Mouse (Mus musculus): ENCODE results near the gene Upf1. TPM values are rescaled to one million over a fixed set of nuclear protein-coding genes. Genes with fewer than 3 reads are reported as not detected.

Upf1 gene
- total RNA-seq, 2 experiments from 2014 or later: 74.5 to 75.6 TPM

DNA sequence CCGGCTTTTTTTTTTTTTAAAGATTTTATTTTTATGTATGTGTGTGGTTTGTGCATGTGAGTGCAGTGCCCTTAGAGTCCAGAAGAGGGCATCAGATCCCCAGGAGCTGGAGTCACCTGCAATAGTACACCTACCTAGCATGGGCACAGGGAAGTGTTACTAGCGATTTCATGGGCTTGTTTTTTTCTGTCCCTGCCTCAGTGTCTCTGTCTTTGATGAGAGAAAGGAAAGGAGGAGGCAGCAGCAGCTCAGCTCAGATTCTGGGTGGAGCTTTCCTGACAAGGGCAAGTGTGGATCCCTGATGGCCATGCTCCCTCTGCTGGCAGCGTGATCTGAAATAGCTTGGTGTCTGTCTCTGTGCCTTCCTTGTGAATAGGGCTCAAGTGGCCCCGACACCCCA is 7.7 kb upstream of the Upf1 start:
- no peak for DNase-seq (ENCODE audit: low spot score in 2 of 2)

GRCm38 (mm10) chr8:70359411-70359810 is 6.3 kb upstream of the Upf1 start:
- no peak for DNase-seq (ENCODE audit: low spot score in 2 of 2)

DNA sequence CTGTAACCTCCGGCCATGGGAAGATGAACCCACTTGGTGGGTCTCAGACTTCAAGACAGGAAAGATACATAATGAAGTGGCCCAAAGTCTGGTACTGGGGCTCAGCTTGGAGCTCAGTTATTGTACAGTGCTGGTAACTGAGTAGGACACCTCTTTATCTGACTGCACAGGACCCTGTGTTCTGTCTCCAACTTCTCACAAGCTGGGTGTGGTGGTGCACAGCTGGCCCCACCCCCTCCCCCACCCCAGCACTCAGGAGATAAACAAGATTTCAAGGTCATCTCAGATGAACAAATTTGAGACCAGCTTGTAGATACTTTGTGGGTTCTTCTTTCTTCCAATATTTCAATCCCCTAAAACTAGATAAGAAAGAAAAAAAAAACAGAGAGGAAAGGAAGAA is 3.0 kb upstream of the Upf1 start:
- no peak for DNase-seq (ENCODE audit: low spot score in 2 of 2)

GRCm38 (mm10) chr8:70354004-70354403 is 926 bp upstream of the Upf1 start:
- DNase-seq (ENCODE audit: low spot score in 2 of 2): no peak

DNA sequence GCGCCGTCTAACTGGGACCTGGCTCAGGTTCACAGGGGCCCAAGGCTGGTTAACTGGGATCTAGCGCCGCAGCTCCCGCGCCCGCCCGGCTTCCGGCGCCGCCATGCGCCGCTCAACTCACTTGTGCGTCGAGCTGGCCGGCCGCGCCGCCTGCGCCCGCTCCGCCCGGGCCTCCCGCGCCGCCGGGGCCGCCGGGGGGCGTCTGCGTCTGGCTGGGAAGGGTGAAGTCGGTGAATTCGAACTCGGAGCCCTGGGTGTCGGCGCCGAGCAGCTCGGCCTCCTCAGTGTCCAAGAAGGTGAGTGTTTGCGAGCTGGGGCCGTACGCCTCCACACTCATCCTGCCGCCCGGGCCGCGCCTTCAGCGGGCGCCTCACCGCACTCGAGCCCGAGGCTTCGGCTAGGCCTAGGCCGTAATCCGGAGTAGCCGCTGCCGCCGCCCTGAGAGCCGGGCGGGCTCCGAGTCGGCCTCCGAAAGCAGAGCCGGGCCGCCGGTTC is 374 bp downstream of the Upf1 start:
- no peak for DNase-seq (ENCODE audit: low spot score in 2 of 2)

DNA sequence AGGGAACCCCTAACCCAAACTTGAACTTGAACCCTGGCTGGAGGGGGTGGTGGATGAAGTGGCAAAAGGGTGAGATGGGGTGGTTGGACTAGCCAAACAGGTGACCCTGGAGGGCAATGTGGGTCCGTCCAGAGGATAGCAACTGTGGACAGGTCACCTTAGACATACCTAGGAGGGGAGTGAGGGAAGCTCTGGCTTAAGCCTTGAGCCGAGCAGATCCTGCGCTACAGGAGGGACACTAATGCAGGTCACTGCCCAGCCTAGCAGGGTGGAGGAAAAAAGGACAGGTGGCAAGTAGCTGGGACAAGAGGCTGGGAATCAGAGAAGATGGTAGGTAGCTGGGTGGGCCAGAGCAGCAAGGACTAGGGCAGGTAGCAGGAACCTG is 1.1 kb downstream of the Upf1 start:
- DNase-seq (ENCODE audit: low spot score in 2 of 2): no peak

DNA sequence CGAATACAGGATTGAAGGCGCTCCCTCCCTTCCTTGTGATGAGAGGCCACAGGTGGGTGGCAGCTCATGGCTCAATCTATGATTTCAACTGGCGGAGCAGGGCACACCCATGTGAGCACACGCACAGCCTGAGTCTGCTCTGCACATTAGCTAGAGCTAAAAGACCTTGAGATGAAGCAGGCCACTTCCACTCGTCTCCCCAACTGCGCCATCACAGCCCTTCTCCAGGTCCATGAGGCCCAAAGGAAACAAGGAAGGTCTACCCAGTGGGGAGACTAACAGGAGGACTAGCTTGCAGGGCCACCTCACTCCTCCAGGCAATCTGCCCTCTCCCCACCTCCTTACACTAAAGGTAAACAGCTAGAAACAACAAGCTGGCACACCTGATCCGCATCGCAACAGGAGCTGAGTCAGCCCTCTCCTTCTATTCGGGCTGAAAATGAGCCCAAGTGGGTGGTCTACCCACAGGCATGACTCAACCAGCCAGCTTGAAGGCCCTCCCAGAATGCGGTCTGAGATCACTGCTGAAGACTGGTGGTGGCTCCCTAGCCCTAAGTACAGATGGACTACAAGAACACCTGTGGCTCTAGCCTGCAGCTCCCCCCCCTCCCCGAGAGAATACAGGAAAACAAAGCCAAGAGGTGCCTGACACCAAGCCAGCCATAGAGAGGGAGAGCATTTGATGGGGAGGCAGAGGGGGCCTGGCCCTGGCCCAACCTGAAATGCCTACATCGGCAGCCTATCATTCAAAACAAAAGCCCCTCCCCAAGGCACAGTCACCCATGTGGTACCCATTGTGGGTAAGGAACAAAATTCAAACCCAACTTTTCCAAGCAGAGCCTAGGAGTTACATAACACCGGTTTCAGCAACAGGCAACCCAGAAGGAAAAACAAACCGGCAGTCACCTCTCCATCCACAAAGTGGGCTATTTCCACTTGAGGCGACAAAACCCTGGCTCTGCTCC is 1.8 kb downstream of the Upf1 start:
- DNase-seq (ENCODE audit: low spot score in 2 of 2): no peak

GRCm38 (mm10) chr8:70347860-70348420 is 5.1 kb downstream of the Upf1 start:
- no peak for DNase-seq (ENCODE audit: low spot score in 2 of 2)

- DNase-seq (ENCODE audit: low spot score in 2 of 2): no peak
Measured at GRCm38 (mm10) chr8:70347443-70347842, 5.6 kb downstream of the Upf1 start.

DNA sequence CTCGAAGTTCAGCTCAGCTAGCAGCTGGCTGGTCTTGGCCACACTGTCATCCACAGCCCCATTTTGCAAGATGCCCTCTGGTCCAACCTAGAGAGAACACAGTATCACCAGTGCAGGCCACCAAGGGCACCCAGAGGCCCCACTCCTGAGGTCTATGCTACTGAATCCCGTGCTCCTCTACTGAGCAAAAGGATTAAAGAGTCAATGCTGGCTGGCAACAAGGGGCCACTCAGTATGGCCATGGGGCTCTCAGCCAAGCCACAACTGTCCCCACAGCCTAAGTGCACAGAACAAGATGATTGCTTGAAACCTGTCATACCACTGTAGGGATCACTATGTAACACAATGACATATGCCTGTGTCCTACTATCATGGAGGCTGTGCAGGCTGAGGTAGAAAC is 8.8 kb downstream of the Upf1 start:
- no peak for DNase-seq (ENCODE audit: low spot score in 2 of 2)

- DNase-seq (ENCODE audit: low spot score in 2 of 2): peak in 1 of 2 experiments; percentile 75
Measured at GRCm38 (mm10) chr8:70343696-70344095, 9.4 kb downstream of the Upf1 start.

DNA sequence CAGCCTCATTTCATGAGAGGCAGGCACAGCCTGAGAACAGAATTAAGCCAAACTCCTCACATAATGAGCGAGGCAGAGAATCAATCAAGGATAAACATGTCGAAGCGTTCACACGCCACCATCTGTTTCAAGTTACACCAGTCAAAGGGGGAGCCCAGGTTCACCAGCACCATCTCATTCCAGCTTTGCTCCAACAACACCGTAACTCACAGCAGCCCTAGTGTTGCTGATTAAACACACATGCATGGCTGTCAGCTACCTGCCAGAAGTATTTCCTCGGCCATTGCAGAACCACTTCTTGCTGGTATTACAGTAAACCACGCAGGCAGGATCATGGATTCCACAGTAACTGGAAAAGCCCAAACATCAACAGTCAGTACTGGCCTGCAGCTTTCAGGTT is 10.0 kb downstream of the Upf1 start:
- DNase-seq (ENCODE audit: low spot score in 2 of 2): no peak

GRCm38 (mm10) chr8:70342007-70342406 is 11.1 kb downstream of the Upf1 start:
- no peak for DNase-seq (ENCODE audit: low spot score in 2 of 2)

GRCm38 (mm10) chr8:70340659-70341058 is 12.4 kb downstream of the Upf1 start:
- peak in 1 of 2 experiments; percentile 53 for DNase-seq (ENCODE audit: low spot score in 2 of 2)

DNA sequence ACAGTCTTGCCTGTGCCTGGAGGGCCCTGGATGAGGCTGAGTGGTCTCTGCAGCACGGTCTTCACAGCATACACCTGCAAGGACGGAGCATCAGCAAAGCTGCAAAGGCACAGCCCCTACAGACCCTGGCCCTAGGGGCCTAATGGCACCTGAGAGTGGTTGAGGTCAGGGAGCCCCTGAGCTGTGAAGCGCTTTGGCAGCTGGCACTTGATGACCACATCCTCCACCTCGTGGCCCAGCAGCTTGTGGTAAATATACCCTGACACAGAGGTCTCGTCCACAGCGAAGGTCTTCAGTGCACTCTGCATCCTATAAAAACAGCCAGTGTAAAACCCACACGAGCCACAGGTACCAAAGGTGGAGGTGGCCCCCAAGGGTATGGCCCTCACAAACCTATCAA is 14.1 kb downstream of the Upf1 start:
- no peak for DNase-seq (ENCODE audit: low spot score in 2 of 2)

GRCm38 (mm10) chr8:70332878-70333202 is 20.2 kb downstream of the Upf1 start:
- no peak for DNase-seq (ENCODE audit: low spot score in 2 of 2)

- DNase-seq (ENCODE audit: low spot score in 2 of 2): peak; percentile 66 to 80
Measured at GRCm38 (mm10) chr8:70332070-70332877, 20.8 kb downstream of the Upf1 start.

- no peak for DNase-seq (ENCODE audit: low spot score in 2 of 2)
Measured at GRCm38 (mm10) chr8:70331526-70331925, 21.6 kb downstream of the Upf1 start.

- peak; percentile 59 to 77 for DNase-seq (ENCODE audit: low spot score in 2 of 2)
Measured at GRCm38 (mm10) chr8:70330741-70331364, 22.2 kb downstream of the Upf1 start.

GRCm38 (mm10) chr8:70329835-70330740 is 23.0 kb downstream of the Upf1 start:
- DNase-seq (ENCODE audit: low spot score in 2 of 2): no peak

All from layer of hippocampus, adult 18-20 months (tissue).